Mouse (Mus musculus): ENCODE results near the gene Scamp2.

The Scamp2 gene

GRCm38 (mm10) chr9:57560861-57561710 lies at the start of gene Scamp2:
Gene Scamp2, plus strand, starts transcription at chr9:57560943.
- peak; percentile 89 for DNase-seq (ENCODE audit: low read depth)

DNA sequence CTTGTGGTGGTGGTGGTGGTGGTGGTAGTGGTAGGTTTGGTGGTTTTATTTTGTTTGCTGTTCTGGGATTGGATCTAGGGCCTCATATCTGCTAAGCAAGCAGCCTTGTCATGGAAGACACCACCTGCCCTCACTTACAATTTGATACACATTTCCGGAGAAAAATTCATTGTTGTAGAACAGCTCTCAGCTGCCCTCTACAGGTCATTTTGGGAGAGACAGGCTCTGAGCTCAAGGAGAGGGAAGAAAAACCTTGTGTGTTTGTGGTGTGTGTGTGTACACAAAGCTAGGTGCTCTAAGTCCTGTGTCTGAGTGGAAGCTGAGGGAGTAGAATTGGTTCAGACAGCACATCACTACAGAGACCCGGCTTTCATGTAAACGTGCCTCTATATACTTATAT lies 43.6 kb upstream of the Scamp2 start:
- DNase-seq (ENCODE audit: low read depth): peak; percentile 69

GRCm38 (mm10) chr9:57520375-57521055 lies 40.2 kb upstream of the Scamp2 start:
- DNase-seq (ENCODE audit: low read depth): no peak

GRCm38 (mm10) chr9:57521056-57521911 lies 39.5 kb upstream of the Scamp2 start, which contains the start of gene Cox5a:
Gene Cox5a, plus strand, starts transcription at chr9:57521274.
- peak; percentile 83 for DNase-seq (ENCODE audit: low read depth)

- no peak for DNase-seq (ENCODE audit: low read depth)
Observed at GRCm38 (mm10) chr9:57522114-57522860, 38.5 kb upstream of the Scamp2 start.

DNA sequence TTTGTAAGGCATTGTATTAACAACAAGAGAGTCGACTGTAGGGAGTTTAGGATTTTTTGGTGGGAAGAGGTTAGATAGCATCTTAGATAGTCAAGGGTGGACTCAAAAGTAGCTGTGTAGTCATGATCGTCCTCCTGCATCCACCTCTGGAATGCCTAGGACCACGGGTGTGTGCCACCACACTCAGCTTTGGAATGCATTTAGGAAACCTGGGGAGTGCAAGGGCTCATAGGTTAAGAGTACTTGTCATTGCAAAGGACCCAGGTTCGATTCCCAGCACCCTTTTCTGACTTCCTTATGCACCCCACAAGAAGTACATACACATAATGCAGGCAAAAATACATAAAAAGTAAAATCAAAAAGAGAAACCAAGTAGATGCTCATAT lies 37.9 kb upstream of the Scamp2 start:
- DNase-seq (ENCODE audit: low read depth): no peak

DNA sequence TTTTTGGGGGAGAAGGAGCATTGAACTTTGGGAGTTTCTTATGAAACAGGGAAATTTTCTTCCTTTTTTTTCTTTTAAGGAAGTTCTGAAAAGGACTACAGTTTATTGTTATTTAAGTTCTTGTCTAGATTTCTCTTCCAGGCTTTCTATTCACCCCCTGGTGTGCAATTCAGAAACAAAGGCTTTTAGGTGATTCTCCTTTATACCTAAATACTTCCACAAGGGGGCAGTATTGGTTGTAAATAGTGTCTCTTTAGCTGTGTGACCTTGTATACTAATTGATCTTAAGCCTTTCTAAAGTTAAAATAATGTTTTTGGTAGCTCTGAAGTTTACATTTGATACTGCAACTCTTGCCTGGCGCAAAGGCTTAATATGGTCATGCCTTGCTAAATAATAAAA lies 37.0 kb upstream of the Scamp2 start:
- peak; percentile 61 for DNase-seq (ENCODE audit: low read depth)

- no peak for DNase-seq (ENCODE audit: low read depth)
Observed at GRCm38 (mm10) chr9:57524439-57524838, 36.3 kb upstream of the Scamp2 start.

- no peak for DNase-seq (ENCODE audit: low read depth)
Observed at GRCm38 (mm10) chr9:57525516-57525915, 35.2 kb upstream of the Scamp2 start.

DNA sequence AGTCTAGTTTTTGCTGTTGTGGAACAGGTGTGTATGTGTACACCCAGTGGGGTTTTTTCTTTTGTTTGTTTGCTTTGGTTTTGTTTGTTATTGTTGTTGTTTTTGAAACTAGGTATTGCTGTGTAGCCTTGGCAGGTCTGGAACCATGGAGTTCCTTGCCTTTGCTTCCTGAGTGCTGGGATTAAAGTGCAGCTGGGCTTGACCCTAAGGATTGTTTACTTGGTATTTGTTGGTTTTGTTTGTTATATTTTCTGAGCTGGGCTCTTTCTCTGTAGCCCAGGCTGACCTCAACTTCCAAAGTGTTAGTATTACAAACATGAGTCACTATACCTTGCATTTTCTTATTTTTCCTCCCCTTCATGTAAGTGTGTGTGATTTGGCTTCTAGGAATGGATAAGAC lies 34.3 kb upstream of the Scamp2 start:
- DNase-seq (ENCODE audit: low read depth): no peak

DNA sequence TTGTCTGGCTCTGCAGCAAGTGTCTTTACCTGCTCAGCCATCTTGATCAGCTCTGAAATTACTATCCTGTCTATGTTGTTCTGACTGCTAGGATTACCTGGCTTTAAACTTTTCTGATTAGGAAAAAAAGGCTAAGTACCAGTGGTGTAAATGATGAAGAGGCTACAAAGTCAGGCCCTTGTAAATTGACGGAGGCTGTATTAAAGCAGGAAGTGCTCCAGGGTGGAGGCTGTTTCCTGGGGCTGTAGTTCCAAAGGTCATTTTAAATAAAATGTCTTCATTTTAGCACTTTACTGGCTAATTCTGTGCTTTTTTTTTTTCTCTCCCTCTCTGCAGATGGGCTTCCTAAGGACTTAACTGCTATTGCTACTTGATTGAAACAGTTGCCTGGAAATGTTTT lies 28.8 kb upstream of the Scamp2 start:
- DNase-seq (ENCODE audit: low read depth): no peak

- DNase-seq (ENCODE audit: low read depth): no peak
Observed at GRCm38 (mm10) chr9:57536362-57536761, 24.4 kb upstream of the Scamp2 start.

DNA sequence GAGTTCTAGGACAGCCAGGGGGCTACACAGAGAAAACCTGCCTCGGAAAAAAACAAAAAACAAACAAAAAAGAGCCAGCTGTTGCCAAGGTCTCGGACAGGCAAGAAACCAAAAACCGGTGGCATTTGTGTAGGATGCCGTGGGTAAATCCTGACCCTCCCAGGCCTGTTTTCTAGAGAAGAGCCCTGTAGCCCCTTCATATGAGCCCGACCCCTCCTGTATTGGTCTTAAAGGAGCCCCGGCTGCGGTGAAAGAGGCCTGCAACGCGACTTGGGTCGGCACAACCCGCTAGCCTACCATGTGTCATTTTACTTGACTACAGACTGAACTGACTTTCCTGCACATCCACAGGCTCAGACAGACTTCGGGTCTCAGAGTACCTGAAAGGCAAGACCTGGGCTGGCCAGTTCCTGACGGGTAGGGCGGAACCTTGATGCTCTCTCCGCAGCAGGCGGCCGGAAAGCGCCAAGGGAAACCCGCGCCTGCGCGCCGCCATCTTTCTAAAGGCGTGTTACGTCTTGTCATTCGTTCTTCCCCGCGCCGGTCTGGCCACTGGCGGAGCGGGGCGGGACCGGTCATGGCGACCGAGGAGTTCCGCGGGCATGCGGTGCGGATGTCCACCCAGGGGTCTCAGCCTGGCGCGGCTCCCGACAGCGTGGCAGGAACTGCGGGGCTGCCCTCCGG lies 23.6 kb upstream of the Scamp2 start, which contains the start of gene Fam219b:
TSS of gene Fam219b (plus strand) at position 485 of the 684 bp plus-strand sequence.
- DNase-seq (ENCODE audit: low read depth): peak; percentile 79

- no peak for DNase-seq (ENCODE audit: low read depth)
Observed at GRCm38 (mm10) chr9:57537728-57538181, 23.0 kb upstream of the Scamp2 start.

DNA sequence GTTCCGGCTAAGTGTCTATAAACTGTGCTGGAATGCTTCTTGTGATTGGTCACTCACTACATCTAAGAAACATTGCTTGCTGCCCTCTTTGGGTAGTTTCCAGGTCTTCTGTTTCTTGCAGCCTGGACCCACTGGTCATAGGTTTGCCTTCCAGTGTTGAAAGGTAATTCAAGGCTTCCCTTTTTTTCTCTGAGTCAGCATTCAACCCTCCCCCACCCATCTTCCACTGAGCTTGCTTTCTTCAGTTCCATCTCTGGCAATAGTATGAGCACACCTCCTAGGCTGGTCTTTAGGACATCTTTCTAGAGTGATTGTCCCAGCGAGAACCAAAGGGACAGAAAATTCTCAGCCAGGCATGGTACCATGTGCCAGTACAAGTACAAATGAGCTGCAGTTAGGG lies 21.2 kb upstream of the Scamp2 start:
- DNase-seq (ENCODE audit: low read depth): no peak

GRCm38 (mm10) chr9:57541312-57541711 lies 19.4 kb upstream of the Scamp2 start:
- DNase-seq (ENCODE audit: low read depth): no peak

DNA sequence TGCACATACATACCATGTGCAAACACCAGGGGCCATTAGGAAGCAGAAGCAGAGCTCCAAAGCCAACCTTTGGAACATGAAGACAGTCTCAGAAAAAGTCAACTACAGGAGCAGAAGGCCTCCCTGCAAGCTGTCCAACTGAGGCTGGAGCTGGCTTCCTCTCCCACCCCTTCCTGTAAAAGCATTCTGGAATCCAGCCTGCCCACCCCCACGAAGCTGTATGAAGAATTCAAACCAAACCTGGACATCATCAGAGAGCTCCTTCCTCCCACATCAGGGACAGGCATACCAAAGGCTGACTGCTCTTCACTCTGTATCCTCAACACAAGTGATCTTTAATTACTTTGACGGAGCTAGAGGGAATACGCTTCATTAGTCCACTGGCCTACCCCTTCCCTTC lies 16.8 kb upstream of the Scamp2 start:
- DNase-seq (ENCODE audit: low read depth): no peak

GRCm38 (mm10) chr9:57547287-57547686 lies 13.5 kb upstream of the Scamp2 start:
- DNase-seq (ENCODE audit: low read depth): no peak

DNA sequence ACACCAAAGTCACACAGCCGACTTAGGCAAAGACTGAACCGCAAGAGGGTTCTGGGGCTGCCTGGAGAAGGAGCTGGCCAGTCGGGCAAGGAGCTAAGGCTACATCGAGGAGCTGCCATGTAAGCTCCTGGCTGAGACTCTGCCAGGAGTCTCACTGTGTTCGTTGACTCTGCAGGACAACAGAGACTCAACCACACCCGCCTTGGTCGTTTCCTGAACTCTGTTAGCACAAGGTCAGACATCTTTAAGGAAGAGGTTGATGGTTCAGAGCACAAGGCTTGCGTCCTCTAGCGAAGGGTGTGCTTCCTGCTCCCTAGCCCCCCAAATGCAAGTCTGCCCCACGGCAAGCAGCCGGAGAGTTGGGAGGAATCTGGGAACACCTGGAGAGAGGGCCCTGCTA lies 12.9 kb upstream of the Scamp2 start:
- no peak for DNase-seq (ENCODE audit: low read depth)

DNA sequence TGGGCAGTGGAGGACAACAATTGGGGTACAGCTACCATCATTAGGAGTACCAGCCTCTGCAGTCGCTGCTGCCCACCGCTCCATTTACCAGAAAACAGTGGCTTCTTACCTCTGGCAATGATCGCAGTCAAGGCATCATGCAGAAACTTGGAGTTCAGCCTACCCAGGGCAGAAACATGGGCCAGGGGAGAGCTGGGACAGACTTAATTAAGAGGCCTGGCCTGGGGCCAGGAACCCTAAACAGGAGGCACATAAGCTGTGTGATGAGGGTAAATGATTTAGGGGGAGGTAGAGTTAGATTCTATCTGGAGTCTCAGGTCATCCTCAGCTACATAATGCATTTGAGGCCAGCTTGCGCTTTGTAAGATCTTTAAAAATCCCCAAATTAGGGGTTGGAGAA lies 11.6 kb upstream of the Scamp2 start:
- DNase-seq (ENCODE audit: low read depth): no peak

All from c-Kit-positive CD71-negative TER-119-negative erythroid progenitor cells, embryonic 14.5 days (primary cell).